Mouse (Mus musculus) neural tube, embryonic 15.5 days (tissue): ENCODE measurements around the gene Olfr639. TPM values are rescaled to one million over a fixed set of nuclear protein-coding genes. Genes with fewer than 3 reads are reported as not detected.
"Not testable (repeated sequence)": the region's sequence is repeated elsewhere in the genome, so short reads cannot be mapped to it uniquely, and the experiment has no call there.

Source experiments
- ATAC-seq: fragments of 200-750 bp; cut with Nextera tagmentation; 2 replicates; pipeline ENCODE4 v1.8.0; 2017; ENCODE audit warnings: mild to moderate bottlenecking, moderate TSS enrichment, moderate library complexity; ENCODE audit not compliant: low FRiP score
- H3K27ac ChIP-seq: fragments of 300-500 bp; sonication (generic); replicated peaks from 2 replicates; pipeline ENCODE4 v1.5.1; 2015; ENCODE audit warnings: mild to moderate bottlenecking, inconsistent platforms
- H3K27me3 ChIP-seq: fragments of 300-500 bp; sonication (generic); replicated peaks from 2 replicates; pipeline ENCODE4 v1.6.1; 2015; ENCODE audit warnings: inconsistent platforms
- H3K36me3 ChIP-seq: fragments of 300-500 bp; sonication (generic); 2 replicates; pipeline ENCODE4 v1.6.1; 2015; ENCODE audit warnings: inconsistent platforms
- H3K4me1 ChIP-seq: fragments of 300-500 bp; sonication (generic); 2 replicates; pipeline ENCODE4 v1.6.1; 2015; ENCODE audit warnings: inconsistent platforms
- H3K4me2 ChIP-seq: fragments of 300-500 bp; sonication (generic); 2 replicates; pipeline ENCODE4 v1.6.1; 2015; ENCODE audit warnings: inconsistent platforms, mild to moderate bottlenecking, moderate library complexity
- H3K4me3 ChIP-seq: fragments of 300-500 bp; sonication (generic); replicated peaks from 2 replicates; pipeline ENCODE4 v1.5.1; 2015; ENCODE audit warnings: mild to moderate bottlenecking, inconsistent platforms
- H3K9ac ChIP-seq: fragments of 300-500 bp; sonication (generic); replicated peaks from 2 replicates; pipeline ENCODE4 v1.6.1; 2015; ENCODE audit warnings: mild to moderate bottlenecking, inconsistent platforms
- H3K9me3 ChIP-seq: fragments of 300-500 bp; sonication (generic); replicated peaks from 2 replicates; pipeline ENCODE4 v1.6.1; 2016; ENCODE audit warnings: inconsistent platforms
- whole genome bisulfite sequencing: fragments of 180-500 bp; shearing (Covaris S2); methylation state at CpG from one replicate; pipeline ENCODE4 v1.1.7; 2015; ENCODE audit warnings: mixed read lengths; 5-methylcytosine and 5-hydroxymethylcytosine counted together
- polyA plus RNA-seq: library from polyadenylated mRNA; unstranded; fragments of >200 nt; fragmentation: Nextera tagmentation; extraction: Ambion mirVana; gene quantifications from 2 replicates; pipeline ENCODE4 v1.2.1, GENCODE M21; 2015

Olfr639 gene
- polyA plus RNA-seq, 1 experiment from 2014 or later = 0.03 TPM

DNA sequence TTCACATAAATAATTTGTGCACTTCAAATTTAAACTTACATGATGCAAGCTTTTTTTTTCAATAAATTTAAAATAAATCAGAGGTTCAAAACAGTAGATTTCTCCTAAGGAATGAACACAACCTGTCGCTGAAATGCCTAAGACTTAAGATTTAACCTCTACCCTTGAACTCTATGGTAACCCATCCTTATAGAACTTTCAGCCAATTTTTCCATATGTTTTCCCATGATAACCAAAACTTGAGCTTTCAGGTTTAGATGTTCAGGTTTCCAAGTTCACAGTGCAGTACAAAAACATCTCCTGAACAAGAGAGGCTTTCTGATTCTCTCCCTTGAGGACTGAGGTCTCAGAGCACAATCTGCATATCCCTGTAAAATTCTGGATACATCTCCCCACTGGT is 46.3 kb downstream of the Olfr639 start, which contains the start of gene Olfr635:
TSS of gene Olfr635 (plus strand) at position 301 of the 400 bp plus-strand sequence.
- Histone ChIP-seq H3K27me3 (no peaks in the 10 kb centered on the region), H3K4me2 (no peak within 1 kb of the TSS), H3K36me3 (no peaks in the 10 kb centered on the region), H3K4me1 (no peaks in the 10 kb centered on the region), H3K9me3 (no peaks in the 10 kb centered on the region), H3K27ac (no peak within 1 kb of the TSS), H3K9ac (no peak within 1 kb of the TSS), H3K4me3 (no peak within 1 kb of the TSS)
- 78% methylated on average over 1 of the region's 1 CpGs for WGBS
- no peak for ATAC-seq

DNA sequence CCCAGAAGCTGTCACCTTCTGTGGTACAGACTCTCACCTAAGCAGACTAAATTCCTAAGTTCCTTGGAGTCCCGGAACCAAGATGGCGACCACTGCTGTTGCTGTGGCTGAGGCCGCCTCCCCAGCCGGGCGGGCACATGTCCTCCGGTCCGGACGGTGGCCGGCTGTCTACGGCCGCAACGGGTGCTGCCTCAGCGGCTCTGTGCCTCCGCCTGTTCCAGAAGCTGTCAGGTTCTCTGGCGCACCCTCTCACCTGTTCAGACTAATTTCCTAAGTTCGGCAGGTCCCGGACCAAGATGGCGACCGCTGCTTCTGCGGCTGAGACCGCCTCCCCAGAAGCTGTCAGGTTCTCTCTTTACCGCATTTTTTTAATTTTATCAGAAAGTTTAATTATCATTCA is 50.2 kb downstream of the Olfr639 start:
- H3K27ac ChIP-seq, H3K4me3 ChIP-seq, H3K4me2 ChIP-seq, H3K36me3 ChIP-seq, ATAC-seq, H3K9ac ChIP-seq, H3K27me3 ChIP-seq, H3K4me1 ChIP-seq, H3K9me3 ChIP-seq: not testable (repeated sequence)
- 95% methylated on average over 22 of the region's 22 CpGs for WGBS

Other genes with a start within 250 kb of the Olfr639 start
- gene Olfr69, start 245.7 kb downstream of the Olfr639 start, polyA plus RNA-seq = not detected in 2 replicates
- gene Olfr68, start 237.6 kb downstream of the Olfr639 start, polyA plus RNA-seq = not detected in 2 replicates
- gene Olfr67, start 225.5 kb downstream of the Olfr639 start, polyA plus RNA-seq = not detected in 2 replicates
- 1,593 and 1,794 TPM in 2 replicates for gene Hbb-bt, start 203.3 kb downstream of the Olfr639 start, polyA plus RNA-seq
- gene Hbb-bs, start 189.2 kb downstream of the Olfr639 start, polyA plus RNA-seq = 4,647 and 5,279 TPM in 2 replicates
- gene Hbb-bh2, start 176.8 kb downstream of the Olfr639 start, polyA plus RNA-seq = not detected in 2 replicates
- gene Hbb-bh1, start 174.1 kb downstream of the Olfr639 start, polyA plus RNA-seq = 1.5 and 2.4 TPM in 2 replicates
- gene Hbb-y, start 164.1 kb downstream of the Olfr639 start, polyA plus RNA-seq = 141 and 250 TPM in 2 replicates
- gene Olfr66, start 131.1 kb downstream of the Olfr639 start, polyA plus RNA-seq = not detected in 2 replicates
- gene Olfr64, start 122.8 kb downstream of the Olfr639 start, polyA plus RNA-seq = not detected in 2 replicates
- not detected in 2 replicates for gene Olfr65, start 113.8 kb downstream of the Olfr639 start, polyA plus RNA-seq
- gene Olfr631, start 88.5 kb downstream of the Olfr639 start, polyA plus RNA-seq = not detected in 2 replicates
- gene Olfr632, start 83.0 kb downstream of the Olfr639 start, polyA plus RNA-seq = not detected in 2 replicates
- gene Olfr633, start 72.9 kb downstream of the Olfr639 start, polyA plus RNA-seq = not detected in 2 replicates
- 0.03 TPM in 1 of 2 replicates, not detected in the other for gene Olfr635, start 46.2 kb downstream of the Olfr639 start, polyA plus RNA-seq
- gene Olfr638, start 18.6 kb downstream of the Olfr639 start, polyA plus RNA-seq = not detected in 2 replicates
- gene Olfr640, start 8.3 kb upstream of the Olfr639 start, polyA plus RNA-seq = not detected in 2 replicates
- gene Olfr641, start 18.1 kb upstream of the Olfr639 start, polyA plus RNA-seq = not detected in 2 replicates
- not detected in 2 replicates for gene Olfr642, start 35.4 kb upstream of the Olfr639 start, polyA plus RNA-seq
- not detected in 2 replicates for gene 4930516K23Rik, start 44.1 kb upstream of the Olfr639 start, polyA plus RNA-seq
- not detected in 2 replicates for gene Olfr644, start 54.6 kb upstream of the Olfr639 start, polyA plus RNA-seq
- not detected in 2 replicates for gene Olfr645, start 68.2 kb upstream of the Olfr639 start, polyA plus RNA-seq
- gene Olfr646, start 87.6 kb upstream of the Olfr639 start, polyA plus RNA-seq = not detected in 2 replicates
- gene Ubqln5, start 112.5 kb upstream of the Olfr639 start, polyA plus RNA-seq = not detected in 2 replicates
- not detected in 2 replicates for gene Olfr643, start 120.1 kb upstream of the Olfr639 start, polyA plus RNA-seq
- gene Ubqln3, start 126.0 kb upstream of the Olfr639 start, polyA plus RNA-seq = not detected in 2 replicates
- gene Ubqlnl, start 133.3 kb upstream of the Olfr639 start, polyA plus RNA-seq = not detected in 2 replicates
- gene Olfm5, start 147.5 kb upstream of the Olfr639 start, polyA plus RNA-seq = not detected in 2 replicates
- 0.37 and 0.42 TPM in 2 replicates for gene Olfr648, start 166.1 kb upstream of the Olfr639 start, polyA plus RNA-seq
- not detected in 2 replicates for gene Olfr649, start 178.7 kb upstream of the Olfr639 start, polyA plus RNA-seq
- gene Trim6, start 201.5 kb upstream of the Olfr639 start, polyA plus RNA-seq = 0.54 and 1.1 TPM in 2 replicates
- gene Trim34a, start 227.2 kb upstream of the Olfr639 start, polyA plus RNA-seq = 0.72 and 2.2 TPM in 2 replicates